ENCODE assay signal across 18 mouse cellular contexts in genomic region chr1:152846856-152847255, GRCm38 (mm10). TPM values are rescaled to one million over a fixed set of nuclear protein-coding genes. Genes with fewer than 3 reads are reported as not detected.
DNase-seq lines count a peak whose midpoint lies in the region; ATAC-seq lines count a peak whose summit lies in the region.
"Had no signal": no experiment of that assay in that cellular context is flagged by ENCODE, and none has a peak within 500 bp of the region (broad histone marks: within the 10 kb centered on the region; RNA-seq: fewer than 3 reads in every experiment).

No protein-coding gene starts in this region.

- H3K9ac ChIP-seq in heart, embryonic 11.5 days (ENCODE audit: low read depth, low read length): no peak overlapping the region
- no peak overlapping the region for H3K9ac ChIP-seq in intestine, embryonic 16.5 days (ENCODE audit: low read depth, low read length)
- H3K9ac ChIP-seq: embryonic facial prominence, embryonic 12.5 days; forebrain, embryonic 13.5 days; forebrain, embryonic 15.5 days; forebrain, postnatal 0 days had no signal

- no peaks in the 10 kb centered on the region for H3K9me3 ChIP-seq in heart, embryonic 11.5 days (replicated peaks; ENCODE audit: control insufficient read depth, low read length)
- no peaks in the 10 kb centered on the region for H3K9me3 ChIP-seq in intestine, embryonic 16.5 days (ENCODE audit: control insufficient read depth, low read length)
- H3K9me3 ChIP-seq: embryonic facial prominence, embryonic 10.5 days; embryonic facial prominence, embryonic 12.5 days; forebrain, embryonic 13.5 days; forebrain, embryonic 15.5 days had no signal

- no peak overlapping the region for H3K4me3 ChIP-seq in heart, embryonic 11.5 days (ENCODE audit: low read depth, low read length)
- no peak overlapping the region for H3K4me3 ChIP-seq in intestine, embryonic 16.5 days (ENCODE audit: low read length)
- H3K4me3 ChIP-seq: embryonic facial prominence, embryonic 10.5 days; embryonic facial prominence, embryonic 12.5 days; forebrain, embryonic 13.5 days; forebrain, embryonic 15.5 days had no signal

- DNase-seq in adrenal gland, postnatal 14 days: peak; percentile 54
- no peak for DNase-seq in adrenal gland, adult 8-10 months
- peak; percentile 88 for DNase-seq in heart, adult 11 months
- DNase-seq in NIH3T3 (ENCODE audit: low read depth): peak; percentile 68
- no peak for DNase-seq in thymus, postnatal 10 days (ENCODE audit: low spot score in 2 of 2)
- DNase-seq: adrenal gland, postnatal 36 days; cerebellum, adult 11-12 months; cerebellum, adult 2 months; cerebellum, adult 9-10 months; cerebellum, postnatal 10 days; cerebellum, postnatal 25 days; forebrain, postnatal 0 days had no signal

- peaks cover 34% of the 10 kb centered on the region for H3K36me3 ChIP-seq in heart, embryonic 11.5 days (ENCODE audit: control insufficient read depth, insufficient read depth, low read length)
- peaks cover 10% of the 10 kb centered on the region for H3K36me3 ChIP-seq in intestine, embryonic 16.5 days (ENCODE audit: control insufficient read depth, insufficient read depth, low read length)

- 98% methylated on average over 2 of the region's 2 CpGs for WGBS in heart, embryonic 11.5 days (ENCODE audit: insufficient replicate concordance)
- WGBS in intestine, embryonic 16.5 days: 92% methylated on average over 2 of the region's 2 CpGs

- H3K27me3 ChIP-seq in heart, embryonic 11.5 days (ENCODE audit: control insufficient read depth, insufficient read depth, low read length): no peaks in the 10 kb centered on the region
- no peaks in the 10 kb centered on the region for H3K27me3 ChIP-seq in intestine, embryonic 16.5 days (replicated peaks; ENCODE audit: control insufficient read depth, insufficient read depth, low read length)
- H3K27me3 ChIP-seq: embryonic facial prominence, embryonic 12.5 days; forebrain, embryonic 13.5 days; forebrain, embryonic 15.5 days had no signal

- H3K4me2 ChIP-seq in heart, embryonic 11.5 days: no peak overlapping the region
- no peak overlapping the region for H3K4me2 ChIP-seq in intestine, embryonic 16.5 days (ENCODE audit: low read depth, low read length)
- H3K4me2 ChIP-seq: embryonic facial prominence, embryonic 12.5 days; forebrain, embryonic 13.5 days; forebrain, embryonic 15.5 days had no signal

- no peaks in the 10 kb centered on the region for H3K4me1 ChIP-seq in heart, embryonic 11.5 days (ENCODE audit: control insufficient read depth, insufficient read depth, low read length)
- no peaks in the 10 kb centered on the region for H3K4me1 ChIP-seq in intestine, embryonic 16.5 days (ENCODE audit: control insufficient read depth, insufficient read depth, low read length)
- H3K4me1 ChIP-seq: embryonic facial prominence, embryonic 10.5 days; embryonic facial prominence, embryonic 12.5 days; forebrain, embryonic 13.5 days; forebrain, embryonic 15.5 days had no signal

- H3K27ac ChIP-seq in heart, embryonic 11.5 days (ENCODE audit: low read depth, low read length): no peak overlapping the region
- no peak overlapping the region for H3K27ac ChIP-seq in intestine, embryonic 16.5 days (ENCODE audit: low read length)
- H3K27ac ChIP-seq: embryonic facial prominence, embryonic 10.5 days; embryonic facial prominence, embryonic 12.5 days; forebrain, embryonic 13.5 days; forebrain, embryonic 15.5 days had no signal

- ATAC-seq in heart, embryonic 11.5 days (replicated peaks; ENCODE audit: insufficient number of reproducible peaks, low FRiP score, low TSS enrichment): no peak
- no peak for ATAC-seq in intestine, embryonic 16.5 days
- ATAC-seq: forebrain, embryonic 13.5 days; forebrain, embryonic 15.5 days; forebrain, postnatal 0 days had no signal

RNA-seq across cellular contexts. Expression of gene Ncf2, which starts 46.9 kb away (rescaled TPM):
- total RNA-seq in adrenal gland, postnatal 14 days (2021): 4.9 and 7.7 TPM in 2 replicates
- total RNA-seq in adrenal gland, adult 8-10 months (2022): 1 to 10 TPM; 4.2 to 9.2 (median 8.3) TPM
- polyA plus RNA-seq in heart, embryonic 11.5 days (2014; fragmentation: Nextera tagmentation; extraction: Ambion mirVana): 3.7 and 4.7 TPM in 2 replicates
- polyA plus RNA-seq in intestine, embryonic 16.5 days (2015; fragmentation: Nextera tagmentation; extraction: Ambion mirVana): 10.6 and 13.0 TPM in 2 replicates

RNA-seq across cellular contexts. Expression of gene Smg7, which starts 55.6 kb away (rescaled TPM):
- 55.5 and 58.0 TPM in 2 replicates for total RNA-seq in adrenal gland, postnatal 14 days (2021)
- total RNA-seq in adrenal gland, adult 8-10 months (2022): 10 to 100 TPM; 48.2 to 81.5 (median 69.6) TPM
- polyA plus RNA-seq in heart, embryonic 11.5 days (2014; fragmentation: Nextera tagmentation; extraction: Ambion mirVana): 31.6 and 34.9 TPM in 2 replicates
- polyA plus RNA-seq in intestine, embryonic 16.5 days (2015; fragmentation: Nextera tagmentation; extraction: Ambion mirVana): 17.1 and 17.8 TPM in 2 replicates

Comparison
In these comparisons a context has a peak if more than half of its experiments do, and no peak if none do; other contexts are left out.
1. DNase-seq: peak in adrenal gland, postnatal 14 days (single experiment), heart, adult 11 months (single experiment) and NIH3T3 (single experiment); none in adrenal gland, adult 8-10 months (single experiment) and thymus, postnatal 10 days (0 of 2).